Mouse (Mus musculus) midbrain, embryonic 13.5 days (tissue): Measurements from ENCODE around the gene Armh3. TPM values are rescaled to one million over a fixed set of nuclear protein-coding genes. Genes with fewer than 3 reads are reported as not detected.

Experiments
- ATAC-seq: fragments of 200-750 bp; cut with Nextera tagmentation; 2 replicates; pipeline ENCODE4 v1.8.0; 2017; ENCODE audit warnings: mild to moderate bottlenecking, moderate TSS enrichment, moderate library complexity
- H3K27ac ChIP-seq: fragments of 300-500 bp; sonication (generic); 2 replicates; pipeline ENCODE4 v1.5.1; 2015; ENCODE audit warnings: inconsistent platforms, mild to moderate bottlenecking, moderate library complexity
- H3K27me3 ChIP-seq: fragments of 300-500 bp; sonication (generic); 2 replicates; pipeline ENCODE4 v1.6.1; 2015; ENCODE audit warnings: mild to moderate bottlenecking, inconsistent platforms
- H3K36me3 ChIP-seq: fragments of 300-500 bp; sonication (generic); 2 replicates; pipeline ENCODE4 v1.6.1; 2015; ENCODE audit warnings: mild to moderate bottlenecking, inconsistent platforms
- H3K4me1 ChIP-seq: fragments of 300-500 bp; sonication (generic); replicated peaks from 2 replicates; pipeline ENCODE4 v1.6.1; 2015; ENCODE audit warnings: inconsistent platforms
- H3K4me2 ChIP-seq: fragments of 300-500 bp; sonication (generic); replicated peaks from 2 replicates; pipeline ENCODE4 v1.6.1; 2015; ENCODE audit warnings: moderate library complexity, mild to moderate bottlenecking, inconsistent platforms
- H3K4me3 ChIP-seq: fragments of 300-500 bp; sonication (generic); replicated peaks from 2 replicates; pipeline ENCODE4 v1.5.1; 2015; ENCODE audit warnings: mild to moderate bottlenecking, inconsistent platforms
- H3K9ac ChIP-seq: fragments of 300-500 bp; sonication (generic); replicated peaks from 2 replicates; pipeline ENCODE4 v1.6.1; 2015; ENCODE audit warnings: mild to moderate bottlenecking, inconsistent platforms
- H3K9me3 ChIP-seq: fragments of 300-500 bp; sonication (generic); 2 replicates; pipeline ENCODE4 v1.6.1; 2016; ENCODE audit warnings: mild to moderate bottlenecking, inconsistent platforms
- WGBS: fragments of 180-500 bp; shearing (Covaris S2); methylation state at CpG from one replicate; pipeline ENCODE4 v1.1.7; 2015; 5-methylcytosine and 5-hydroxymethylcytosine counted together
- polyA plus RNA-seq: library from polyadenylated mRNA; unstranded; fragments of >200 nt; fragmentation: Nextera tagmentation; extraction: Ambion mirVana; gene quantifications from 2 replicates; pipeline ENCODE4 v1.2.1, GENCODE M21; 2015

The Armh3 gene
- polyA plus RNA-seq, 1 experiment from 2014 or later, result 22.1 TPM

DNA sequence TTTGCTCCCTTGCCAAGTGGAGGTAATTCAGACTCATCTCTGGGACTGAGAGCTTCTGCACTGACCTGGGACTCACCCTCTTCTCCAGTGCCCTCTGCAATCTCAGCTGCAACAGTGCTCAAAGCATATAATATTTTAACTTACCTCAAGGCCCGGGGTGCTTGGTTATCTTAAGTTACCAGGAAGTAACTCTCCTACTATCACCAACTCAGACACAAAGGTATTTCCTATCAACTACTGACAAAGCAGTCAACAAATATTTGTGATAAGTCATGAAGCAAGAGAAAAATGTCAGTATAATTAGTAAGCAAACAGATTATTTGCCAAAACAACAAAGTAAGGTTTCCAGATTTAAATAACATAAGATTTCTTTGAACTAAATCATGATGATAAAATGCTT is 125.0 kb downstream of the Armh3 start:
- Histone ChIP-seq H3K4me3 (no peak overlapping the region), H3K4me2 (no peak overlapping the region), H3K9ac (no peak overlapping the region), H3K36me3 (no peaks in the 10 kb centered on the region), H3K27ac (no peak overlapping the region), H3K27me3 (no peaks in the 10 kb centered on the region), H3K4me1 (no peaks in the 10 kb centered on the region), H3K9me3 (no peaks in the 10 kb centered on the region)
- 89% methylated on average over 1 of the region's 1 CpGs for WGBS
- no peak for ATAC-seq

- Histone ChIP-seq H3K9ac (no peak overlapping the region), H3K27ac (no peak overlapping the region), H3K4me3 (no peak overlapping the region), H3K4me1 (0 out of 2 replicates have a peak, but pooled peaks cover 4% of the 10 kb centered on the region), H3K36me3 (no peaks in the 10 kb centered on the region), H3K27me3 (no peaks in the 10 kb centered on the region), H3K4me2 (no peak overlapping the region), H3K9me3 (no peaks in the 10 kb centered on the region)
- no peak for ATAC-seq
- 76% methylated on average over 8 of the region's 8 CpGs for WGBS
Measured at GRCm38 (mm10) chr19:45855284-45855920, 142.9 kb downstream of the Armh3 start.

DNA sequence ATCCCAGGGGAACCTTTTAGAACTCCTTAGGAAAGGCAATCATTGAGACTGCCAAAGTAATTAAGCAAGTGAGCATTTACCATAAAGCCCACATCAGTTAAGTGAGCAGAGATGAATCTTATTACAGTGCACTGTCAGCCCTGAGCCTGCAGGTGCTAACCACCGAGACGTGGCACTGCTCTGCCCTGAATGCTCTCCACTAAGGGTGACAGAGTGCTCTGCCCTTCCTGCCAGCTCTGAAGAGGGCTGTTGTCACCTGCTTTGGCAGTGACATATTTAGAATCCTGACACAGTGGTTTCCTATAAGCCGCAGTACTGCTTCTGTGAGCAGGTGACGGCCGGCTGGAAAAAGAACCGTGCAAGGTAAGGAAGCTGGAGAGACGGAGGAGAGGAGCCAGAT is 143.8 kb downstream of the Armh3 start:
- no peaks in the 10 kb centered on the region for H3K27me3 ChIP-seq
- no peak overlapping the region for H3K4me2 ChIP-seq
- no peak overlapping the region for H3K9ac ChIP-seq
- H3K36me3 ChIP-seq, result no peaks in the 10 kb centered on the region
- 79% methylated on average over 7 of the region's 7 CpGs for WGBS
- no peaks in the 10 kb centered on the region for H3K9me3 ChIP-seq
- no peak overlapping the region for H3K4me3 ChIP-seq
- no peak for ATAC-seq
- no peak overlapping the region for H3K27ac ChIP-seq
- 0 out of 2 replicates have a peak, but pooled peaks cover 4% of the 10 kb centered on the region for H3K4me1 ChIP-seq

DNA sequence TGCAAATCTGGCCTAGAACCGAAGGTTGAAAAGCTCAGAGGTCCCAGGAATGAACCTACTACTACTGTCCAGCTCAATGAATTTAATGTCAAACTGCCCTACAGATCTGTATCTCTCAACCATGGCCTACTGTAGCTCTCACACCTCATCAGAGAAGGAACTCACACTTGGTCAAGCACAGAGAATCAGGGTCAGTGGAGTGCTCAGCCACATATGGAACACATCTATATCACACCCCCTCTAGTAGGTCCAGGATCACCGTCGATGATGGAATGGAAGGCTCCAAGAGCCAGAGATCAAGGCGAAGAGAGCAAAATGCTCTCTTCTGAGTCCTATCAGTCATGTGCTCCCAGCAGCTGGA is 150.6 kb downstream of the Armh3 start:
- H3K9me3 ChIP-seq, result no peaks in the 10 kb centered on the region
- H3K36me3 ChIP-seq, result no peaks in the 10 kb centered on the region
- no peak overlapping the region for H3K27ac ChIP-seq
- no peaks in the 10 kb centered on the region for H3K27me3 ChIP-seq
- no peak overlapping the region for H3K4me3 ChIP-seq
- WGBS, result 88% methylated on average over 4 of the region's 4 CpGs
- H3K4me1 ChIP-seq, result 0 out of 2 replicates have a peak, but pooled peaks cover 14% of the 10 kb centered on the region
- ATAC-seq, result no peak
- no peak overlapping the region for H3K4me2 ChIP-seq
- H3K9ac ChIP-seq, result no peak overlapping the region

- no peaks in the 10 kb centered on the region for H3K9me3 ChIP-seq
- H3K4me2 ChIP-seq, result no peak overlapping the region
- 94% methylated on average over 3 of the region's 3 CpGs for WGBS
- H3K36me3 ChIP-seq, result no peaks in the 10 kb centered on the region
- H3K27ac ChIP-seq, result no peak overlapping the region
- no peak for ATAC-seq
- H3K4me1 ChIP-seq, result 0 out of 2 replicates have a peak, but pooled peaks cover 14% of the 10 kb centered on the region
- no peaks in the 10 kb centered on the region for H3K27me3 ChIP-seq
- no peak overlapping the region for H3K4me3 ChIP-seq
- no peak overlapping the region for H3K9ac ChIP-seq
Measured at GRCm38 (mm10) chr19:45847016-45847732, 151.1 kb downstream of the Armh3 start.

DNA sequence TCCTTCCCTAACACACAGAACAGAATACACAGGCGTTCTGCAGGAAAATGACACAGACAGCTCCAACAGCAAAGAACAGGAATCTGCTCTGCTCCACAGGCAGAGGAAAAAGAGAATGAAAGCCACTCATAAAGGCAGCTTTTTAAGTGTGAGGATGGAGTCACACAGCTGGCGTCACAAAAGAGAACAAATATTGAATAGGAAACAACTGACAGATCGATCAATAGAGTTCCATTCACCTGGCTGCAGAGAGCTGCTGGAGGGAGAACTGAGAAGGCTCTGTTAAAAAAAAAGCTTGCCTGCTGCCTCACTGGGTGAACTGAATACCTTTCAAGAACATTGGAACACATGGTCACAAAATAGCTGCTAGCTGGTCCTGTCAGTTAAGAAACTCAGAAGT is 154.1 kb downstream of the Armh3 start:
- H3K4me1 ChIP-seq, result 0 out of 2 replicates have a peak, but pooled peaks cover 14% of the 10 kb centered on the region
- no peak for ATAC-seq
- no peaks in the 10 kb centered on the region for H3K27me3 ChIP-seq
- no peaks in the 10 kb centered on the region for H3K9me3 ChIP-seq
- H3K4me2 ChIP-seq, result no peak overlapping the region
- H3K27ac ChIP-seq, result no peak overlapping the region
- no peak overlapping the region; the same call in 1 of the 2 replicates for H3K9ac ChIP-seq
- H3K36me3 ChIP-seq, result no peaks in the 10 kb centered on the region
- H3K4me3 ChIP-seq, result no peak overlapping the region
- WGBS, result 40% methylated on average over 3 of the region's 3 CpGs

- H3K27ac ChIP-seq, result no peak overlapping the region
- no peak for ATAC-seq
- H3K4me3 ChIP-seq, result no peak overlapping the region
- no peaks in the 10 kb centered on the region for H3K27me3 ChIP-seq
- H3K9me3 ChIP-seq, result no peaks in the 10 kb centered on the region
- peak overlapping the region; percentile 32; the same call in 1 of the 2 replicates for H3K9ac ChIP-seq
- no peaks in the 10 kb centered on the region for H3K36me3 ChIP-seq
- H3K4me2 ChIP-seq, result no peak overlapping the region
- WGBS, result 45% methylated on average over 10 of the region's 10 CpGs
- H3K4me1 ChIP-seq, result 0 out of 2 replicates have a peak, but pooled peaks cover 14% of the 10 kb centered on the region
Measured at GRCm38 (mm10) chr19:45843424-45843823, 154.9 kb downstream of the Armh3 start.

DNA sequence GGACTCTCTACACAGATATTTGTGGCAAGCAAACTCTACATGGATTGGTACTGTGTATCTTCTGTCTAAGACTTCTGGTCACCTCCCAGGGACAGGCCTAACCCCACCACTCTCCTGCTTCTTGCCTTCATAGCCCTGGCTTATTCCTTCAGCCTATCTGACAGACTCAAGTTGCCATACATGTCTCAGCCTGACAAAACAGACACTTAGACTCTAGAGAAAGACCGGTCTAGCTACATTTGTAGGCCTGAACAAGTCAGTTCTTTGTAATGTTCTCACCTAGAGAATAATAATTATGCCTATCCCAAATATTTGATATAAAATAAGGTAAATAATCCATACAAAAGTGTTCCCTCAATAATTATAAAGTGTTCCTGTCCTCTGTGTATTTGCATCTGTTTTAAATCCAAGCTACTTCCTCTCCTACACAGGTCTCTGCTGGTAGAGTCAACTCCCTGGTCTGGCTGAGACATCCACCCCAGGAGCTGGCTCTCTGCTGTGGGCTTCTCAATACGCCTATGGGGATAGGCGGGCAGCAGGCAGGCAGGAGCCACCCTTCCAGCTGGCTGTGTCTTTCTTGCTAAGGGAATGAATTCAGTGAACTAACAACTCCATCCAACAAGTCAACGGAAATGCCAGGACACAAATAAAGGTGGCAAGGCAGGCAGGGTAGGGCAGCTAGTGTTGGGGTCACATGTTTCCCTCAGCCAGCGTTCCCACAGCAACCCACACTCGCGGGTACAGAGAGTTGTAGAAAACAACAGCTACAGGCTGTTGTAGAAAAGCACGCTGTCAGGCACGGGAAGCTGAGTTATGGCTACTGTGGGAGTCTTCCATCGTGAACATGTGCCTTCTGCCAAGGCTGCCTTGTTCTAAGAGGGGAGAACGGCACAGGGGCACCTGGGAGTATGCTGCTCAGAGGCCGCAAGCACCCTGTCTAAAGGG is 161.0 kb downstream of the Armh3 start:
- Histone ChIP-seq H3K27me3 (no peaks in the 10 kb centered on the region), H3K4me3 (no peak overlapping the region), H3K9ac (no peak overlapping the region), H3K4me2 (no peak overlapping the region), H3K36me3 (no peaks in the 10 kb centered on the region), H3K27ac (no peak overlapping the region), H3K4me1 (no peaks in the 10 kb centered on the region), H3K9me3 (no peaks in the 10 kb centered on the region)
- WGBS, result 85% methylated on average over 12 of the region's 12 CpGs
- no peak for ATAC-seq

DNA sequence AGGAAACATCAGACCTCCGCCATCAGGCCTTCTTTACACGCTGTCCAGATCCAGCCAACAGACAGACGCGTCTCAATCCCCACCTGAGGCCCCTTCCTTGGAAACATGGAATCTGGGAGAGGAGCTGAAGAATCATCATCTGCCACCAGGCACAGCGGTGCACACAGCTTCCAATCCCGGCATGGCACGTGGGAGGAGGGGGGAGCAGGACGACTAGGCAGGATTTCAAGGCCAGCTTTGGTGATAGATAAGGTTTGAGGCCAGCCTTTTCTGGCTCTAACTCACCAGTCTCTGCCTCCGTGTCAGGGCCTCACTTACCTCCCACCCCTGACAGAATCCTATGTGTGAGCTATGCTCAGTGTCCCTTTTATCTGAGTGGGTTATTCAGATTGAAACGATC is 162.8 kb downstream of the Armh3 start:
- no peak overlapping the region for H3K4me3 ChIP-seq
- H3K27ac ChIP-seq, result no peak overlapping the region
- H3K36me3 ChIP-seq, result no peaks in the 10 kb centered on the region
- no peaks in the 10 kb centered on the region for H3K27me3 ChIP-seq
- 83% methylated on average over 10 of the region's 10 CpGs for WGBS
- no peak overlapping the region for H3K9ac ChIP-seq
- no peak for ATAC-seq
- H3K4me2 ChIP-seq, result no peak overlapping the region
- no peaks in the 10 kb centered on the region for H3K9me3 ChIP-seq
- no peaks in the 10 kb centered on the region for H3K4me1 ChIP-seq

GRCm38 (mm10) chr19:45833665-45834064 is 164.6 kb downstream of the Armh3 start:
- 83% methylated on average over 10 of the region's 10 CpGs for WGBS
- Histone ChIP-seq H3K27me3 (no peaks in the 10 kb centered on the region), H3K4me1 (no peaks in the 10 kb centered on the region), H3K4me2 (no peak overlapping the region), H3K4me3 (no peak overlapping the region), H3K9ac (no peak overlapping the region), H3K27ac (no peak overlapping the region), H3K36me3 (no peaks in the 10 kb centered on the region), H3K9me3 (no peaks in the 10 kb centered on the region)
- no peak for ATAC-seq

DNA sequence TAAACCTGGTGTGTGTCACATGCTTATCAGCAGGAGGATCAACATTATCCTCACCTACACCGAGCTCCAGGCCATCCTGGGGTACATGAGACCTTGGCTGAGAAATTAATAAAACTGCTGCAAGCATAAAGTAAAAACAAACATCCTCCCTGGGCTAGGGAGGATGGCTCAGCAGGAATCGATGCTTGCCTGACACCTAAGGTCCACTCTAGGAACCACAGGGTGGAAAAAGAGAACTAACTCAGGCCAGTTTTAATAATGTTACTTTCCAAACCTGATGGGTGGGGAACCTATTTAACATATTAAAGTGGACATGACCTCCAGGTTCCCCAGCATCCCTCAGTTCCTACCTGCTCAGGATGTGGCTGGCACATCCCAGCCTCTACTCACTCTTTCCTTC is 167.6 kb downstream of the Armh3 start:
- no peaks in the 10 kb centered on the region for H3K27me3 ChIP-seq
- H3K4me1 ChIP-seq, result no peaks in the 10 kb centered on the region
- no peak overlapping the region for H3K4me3 ChIP-seq
- WGBS, result 64% methylated on average over 2 of the region's 2 CpGs
- no peak overlapping the region for H3K9ac ChIP-seq
- 0 out of 2 replicates have a peak, but pooled peaks cover 3% of the 10 kb centered on the region for H3K36me3 ChIP-seq
- no peaks in the 10 kb centered on the region for H3K9me3 ChIP-seq
- no peak overlapping the region for H3K4me2 ChIP-seq
- no peak overlapping the region for H3K27ac ChIP-seq
- no peak for ATAC-seq

DNA sequence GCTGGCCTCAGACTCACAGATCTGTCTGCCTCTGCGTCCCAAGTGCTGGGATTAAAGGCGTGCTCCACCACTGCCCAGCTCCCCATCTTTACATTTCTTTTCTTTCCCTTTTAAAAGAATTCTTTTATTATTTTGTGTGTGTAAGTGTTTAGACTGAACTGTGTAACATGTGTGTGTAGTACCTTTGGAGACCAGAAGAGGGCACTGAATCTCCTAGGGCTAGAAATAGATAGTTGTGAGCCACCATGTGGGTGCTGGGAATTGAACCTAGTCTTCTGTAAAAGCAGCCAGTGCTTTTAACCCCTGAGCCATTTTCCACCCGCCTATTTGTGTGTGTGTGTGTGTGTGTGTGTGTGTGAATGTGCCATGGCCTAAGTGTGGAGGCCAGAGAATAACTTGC is 170.6 kb downstream of the Armh3 start:
- no peaks in the 10 kb centered on the region for H3K4me1 ChIP-seq
- no peak overlapping the region for H3K4me3 ChIP-seq
- 93% methylated on average over 3 of the region's 3 CpGs for WGBS
- H3K27ac ChIP-seq, result no peak overlapping the region
- H3K36me3 ChIP-seq, result 0 out of 2 replicates have a peak, but pooled peaks cover 3% of the 10 kb centered on the region
- ATAC-seq, result no peak
- no peak overlapping the region for H3K9ac ChIP-seq
- no peaks in the 10 kb centered on the region for H3K9me3 ChIP-seq
- no peak overlapping the region for H3K4me2 ChIP-seq
- no peaks in the 10 kb centered on the region for H3K27me3 ChIP-seq
